Mouse (Mus musculus) ovary, postnatal 10 days (tissue): ENCODE measurements around the gene Srrd.

ENCODE experiments used
- DNase-seq: peaks from one replicate; pipeline ENCODE4 v3.0.0; 2022; ENCODE audit warnings: low spot score

Gene Srrd

GRCm38 (mm10) chr5:112342463-112343204, at the start of gene Srrd, which contains the start of gene Hps4:
TSS of gene Srrd (minus strand) at chr5:112343040.
TSS of gene Hps4 (plus strand) at chr5:112343083.
- DNase-seq, result peak; percentile 81

GRCm38 (mm10) chr5:112391676-112392323, 49.0 kb upstream of the Srrd start:
- no peak for DNase-seq

DNA sequence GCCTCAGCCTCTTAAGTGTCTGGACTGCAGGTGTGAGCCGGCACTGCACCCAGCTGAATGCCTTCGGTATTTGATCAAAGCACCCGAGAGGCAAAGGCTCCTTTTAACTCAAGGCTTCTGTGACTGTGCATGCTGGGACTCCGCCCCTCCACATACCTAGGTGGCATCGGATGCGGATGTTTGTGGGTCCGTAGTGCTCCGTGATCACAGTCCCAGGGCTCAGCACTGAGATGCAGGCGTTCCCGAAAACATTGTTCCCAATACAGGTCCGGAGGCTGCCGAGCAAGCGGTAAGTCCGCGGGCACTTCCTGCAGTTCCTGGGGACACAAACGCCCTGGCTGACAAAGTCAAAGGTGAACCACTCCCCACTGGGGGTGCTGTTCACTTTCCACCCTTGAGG, 48.2 kb upstream of the Srrd start:
- DNase-seq, result no peak

GRCm38 (mm10) chr5:112389352-112389751, 46.5 kb upstream of the Srrd start:
- no peak for DNase-seq

DNA sequence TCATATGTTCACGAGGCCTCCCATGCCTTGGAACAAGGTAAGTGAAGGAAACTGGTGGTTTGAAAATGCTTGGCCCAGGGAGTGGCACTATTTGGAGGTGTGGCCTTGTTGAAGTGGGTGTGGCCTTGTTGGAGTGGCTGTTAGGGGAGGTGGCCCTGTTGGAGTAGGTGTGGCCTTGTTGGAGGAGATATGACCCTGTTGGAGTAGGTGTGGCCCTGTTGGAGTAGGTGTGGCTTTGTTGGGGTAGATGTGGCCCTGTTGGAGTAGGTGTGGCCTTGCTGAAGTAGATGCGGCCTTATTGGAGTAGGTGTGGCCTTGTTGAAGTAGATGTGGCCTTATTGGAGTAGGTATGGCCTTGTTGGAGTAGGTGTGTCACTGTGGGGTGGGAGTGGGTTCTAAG, 43.1 kb upstream of the Srrd start:
- no peak for DNase-seq

DNA sequence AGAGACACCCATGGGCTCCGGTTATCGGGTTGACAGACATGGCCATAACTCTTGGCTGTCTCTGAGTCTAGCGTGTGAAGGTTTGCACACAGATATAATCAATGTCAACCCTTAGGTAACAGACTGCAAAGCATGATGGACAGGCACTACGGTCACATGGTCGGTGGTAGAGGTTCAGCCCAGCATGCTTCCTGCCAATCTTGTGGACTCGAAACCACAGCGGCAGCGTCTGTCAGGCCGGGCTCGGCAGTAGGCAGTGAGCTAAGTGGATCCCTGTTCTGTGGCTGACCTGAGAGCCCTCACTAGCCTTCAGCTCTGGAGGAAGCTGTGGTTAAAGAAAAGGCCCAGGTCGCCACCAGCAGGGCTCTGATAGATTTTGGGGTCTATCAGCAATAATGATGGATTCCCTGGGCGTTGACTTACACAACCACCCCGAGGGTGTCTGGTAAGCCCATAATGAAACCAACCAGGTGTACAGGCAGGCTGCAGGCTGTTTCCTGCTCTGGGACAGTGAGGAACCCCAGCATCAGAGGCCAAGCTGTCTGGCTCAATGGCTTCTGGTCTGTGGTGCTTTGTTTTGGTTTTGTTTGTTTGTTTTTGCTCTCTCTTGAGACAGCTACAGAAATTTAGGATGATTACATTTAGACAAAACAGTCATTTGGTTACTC, 42.1 kb upstream of the Srrd start:
- no peak for DNase-seq

DNA sequence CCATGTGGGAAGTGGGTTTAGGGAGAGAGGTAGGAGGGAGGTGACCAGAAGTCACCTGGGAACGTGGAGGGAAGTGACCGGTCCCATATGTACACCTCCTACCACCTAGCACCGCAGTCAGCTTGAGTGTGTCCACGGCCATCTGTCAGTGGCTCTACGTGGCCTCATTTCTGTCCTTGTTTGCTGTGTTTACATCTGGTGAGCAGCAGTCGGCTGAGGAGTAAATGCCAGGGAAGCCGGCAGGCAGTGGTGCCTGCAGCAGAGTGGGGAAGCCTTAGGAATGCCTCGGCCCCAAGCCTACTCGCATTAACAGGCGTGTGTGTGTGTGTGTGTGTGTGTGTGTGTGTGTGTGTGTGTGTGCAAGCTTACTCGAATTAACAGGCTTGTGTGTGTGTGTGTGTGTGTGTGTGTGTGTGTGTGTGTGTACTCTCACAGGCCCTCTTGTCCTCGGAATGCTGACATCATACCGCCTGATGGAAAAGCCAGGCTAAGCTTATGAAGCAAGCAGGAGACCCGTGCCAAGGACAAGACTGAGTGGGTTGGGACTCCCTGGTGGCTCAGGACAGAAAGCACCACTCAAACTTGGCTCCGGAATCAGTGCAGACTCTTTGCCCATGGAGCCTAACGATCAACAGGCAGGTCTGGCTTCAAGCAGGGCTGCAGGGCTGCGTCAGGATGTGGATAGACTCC, 39.9 kb upstream of the Srrd start:
- no peak for DNase-seq

- no peak for DNase-seq
Observed at GRCm38 (mm10) chr5:112382042-112382441, 39.2 kb upstream of the Srrd start.

DNA sequence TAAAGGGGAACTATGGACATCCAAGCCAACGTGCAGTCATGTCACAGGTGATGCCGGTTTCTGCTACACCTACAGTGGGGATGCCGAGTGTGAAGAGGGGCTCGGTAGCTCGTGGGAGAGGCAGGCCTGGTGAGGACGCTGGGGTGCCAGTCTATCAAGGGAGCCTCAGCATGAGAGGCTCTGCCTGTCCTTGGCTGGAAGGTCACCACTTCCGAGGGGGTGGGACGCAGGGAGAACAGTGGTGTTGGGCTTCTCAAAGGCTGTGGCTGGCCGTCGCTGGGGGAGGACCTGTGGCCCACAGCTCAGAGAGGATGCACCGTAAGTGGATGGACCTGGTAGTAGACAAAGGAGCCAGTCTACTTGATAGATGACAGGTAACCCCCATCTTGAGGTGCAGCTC, 38.3 kb upstream of the Srrd start:
- no peak for DNase-seq

GRCm38 (mm10) chr5:112378716-112379115, 35.9 kb upstream of the Srrd start:
- DNase-seq, result no peak

DNA sequence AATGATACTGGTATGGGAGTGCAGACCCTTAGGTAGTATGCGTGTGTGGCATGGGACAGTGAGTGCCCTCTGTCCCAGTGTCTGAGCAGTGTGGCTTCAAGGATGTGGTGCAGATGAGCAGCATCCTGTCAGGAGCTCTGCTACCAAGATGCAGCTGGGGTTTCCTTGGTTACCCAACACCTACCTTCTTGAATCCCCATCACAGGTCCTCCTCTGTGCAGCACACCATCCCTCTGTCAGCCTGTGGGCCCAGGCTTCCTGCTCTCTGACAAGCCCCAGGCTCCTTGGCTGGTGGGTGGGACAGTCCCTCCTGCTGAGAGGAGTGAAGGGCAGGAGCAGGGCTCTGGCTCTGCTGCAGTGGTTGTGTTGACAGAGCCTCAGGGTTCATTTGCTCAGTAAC, 34.5 kb upstream of the Srrd start:
- DNase-seq, result no peak

DNA sequence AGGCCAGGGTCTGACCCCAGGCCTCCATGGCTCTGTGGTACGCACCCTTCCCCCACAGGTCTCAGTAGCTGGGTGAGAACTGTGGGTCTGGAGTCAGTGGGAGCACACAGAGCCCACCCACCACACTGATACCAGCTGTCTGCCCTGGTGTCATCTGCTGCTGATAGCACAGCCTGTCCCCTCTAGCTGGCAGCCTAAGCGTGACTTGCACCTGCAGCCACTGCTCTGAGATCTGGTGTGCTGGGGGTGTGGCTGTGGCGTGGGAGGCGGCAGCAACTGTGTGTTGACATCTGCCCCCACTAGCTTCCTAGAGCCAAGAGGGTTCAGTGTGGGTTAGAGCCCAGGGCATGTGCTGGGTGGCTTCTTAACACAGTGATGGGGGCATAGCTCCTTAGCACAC, 33.3 kb upstream of the Srrd start:
- DNase-seq, result no peak

DNA sequence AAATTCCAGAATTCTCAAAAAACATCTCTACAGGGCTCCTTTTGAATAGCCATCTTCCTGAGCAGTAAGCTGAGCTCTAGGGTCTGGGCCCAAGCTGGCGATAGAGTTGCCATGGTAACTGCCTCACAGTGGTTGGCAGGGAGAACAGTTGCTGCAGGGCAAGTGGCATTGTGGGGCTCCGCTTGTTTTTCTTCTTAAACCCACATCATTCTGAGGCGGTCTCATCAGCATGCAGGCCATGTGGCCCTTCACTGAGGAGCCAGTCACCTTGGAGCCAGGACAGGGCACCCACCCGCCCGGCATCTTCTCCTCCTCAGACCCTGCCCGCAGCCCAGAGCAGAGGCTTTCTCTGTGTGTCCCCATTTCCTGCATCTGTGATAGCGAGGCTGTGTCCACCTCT, 29.1 kb upstream of the Srrd start:
- DNase-seq, result no peak

DNA sequence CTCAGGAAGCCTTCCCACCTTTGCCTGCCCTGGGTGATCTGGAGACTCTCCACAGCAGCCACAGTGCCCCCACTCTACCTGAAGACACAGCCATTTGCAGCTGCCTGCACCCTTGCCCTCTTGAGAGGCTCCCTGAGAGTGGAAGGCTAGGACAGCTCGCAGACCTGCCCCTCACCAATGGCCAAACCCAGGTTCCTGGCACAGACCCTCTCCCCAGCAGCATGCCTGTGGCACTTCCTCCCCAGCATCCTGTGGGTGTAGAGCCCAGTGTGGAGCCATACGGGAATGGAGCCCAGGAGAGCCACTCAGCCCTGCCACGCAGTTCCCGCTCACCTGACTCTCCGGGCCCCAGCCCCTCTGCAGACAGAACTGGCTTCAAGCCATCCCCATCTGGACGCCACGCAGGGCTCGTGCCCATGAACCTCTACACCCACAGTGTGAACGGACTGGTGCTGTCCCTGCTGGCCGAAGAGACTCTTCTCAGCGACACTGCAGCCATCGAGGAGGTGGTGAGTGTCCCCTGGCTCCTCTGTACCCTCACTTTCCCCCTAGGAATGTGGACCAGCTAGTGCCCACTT, 27.5 kb upstream of the Srrd start:
- DNase-seq, result no peak

DNA sequence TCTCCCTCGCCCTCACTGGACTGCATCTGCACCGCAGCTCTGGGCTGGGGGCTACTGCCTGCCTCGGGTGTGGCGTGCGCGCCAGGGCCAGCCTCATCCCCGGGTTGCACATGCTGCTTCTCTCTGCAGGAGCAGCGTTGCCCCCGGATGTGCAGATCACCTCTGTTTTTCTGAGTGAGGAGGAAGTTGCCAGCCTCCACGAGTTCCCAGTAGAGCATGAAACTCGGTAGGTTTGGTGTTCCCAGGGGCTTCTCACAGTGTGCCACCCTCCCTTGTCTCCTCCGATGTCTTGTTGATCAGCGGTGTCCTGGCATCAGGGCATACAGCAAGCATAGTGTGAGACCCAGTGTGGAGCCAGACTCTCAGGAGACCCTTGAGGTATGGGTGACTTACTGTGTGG, 26.5 kb upstream of the Srrd start:
- DNase-seq, result no peak

GRCm38 (mm10) chr5:112368666-112369065, 25.8 kb upstream of the Srrd start:
- DNase-seq, result no peak

GRCm38 (mm10) chr5:112367929-112368328, 25.1 kb upstream of the Srrd start:
- no peak for DNase-seq

- no peak for DNase-seq
Observed at GRCm38 (mm10) chr5:112367338-112367737, 24.5 kb upstream of the Srrd start.

GRCm38 (mm10) chr5:112366879-112367278, 24.0 kb upstream of the Srrd start:
- DNase-seq, result no peak

GRCm38 (mm10) chr5:112364184-112364797, 21.5 kb upstream of the Srrd start:
- DNase-seq, result no peak

DNA sequence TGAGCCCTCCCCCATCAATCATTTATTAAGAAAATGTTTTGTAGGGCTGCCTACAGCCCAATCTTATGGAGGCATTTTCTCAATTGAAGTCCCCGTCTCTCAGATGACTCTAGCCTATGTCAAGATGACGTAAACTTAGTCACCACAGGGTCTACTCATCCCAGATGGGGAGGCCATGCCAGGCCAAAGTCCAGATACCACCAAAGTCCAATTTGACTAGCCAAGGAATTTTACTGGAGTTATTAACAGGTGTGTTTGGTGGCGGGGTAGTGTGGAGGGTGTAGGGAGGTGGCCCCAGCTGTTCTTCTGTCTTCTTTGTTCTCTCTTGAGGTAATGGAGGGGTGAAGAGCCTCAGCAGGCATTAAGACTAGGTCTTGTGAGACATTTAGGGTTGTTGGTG, 17.2 kb upstream of the Srrd start:
- no peak for DNase-seq

GRCm38 (mm10) chr5:112359520-112359919, 16.7 kb upstream of the Srrd start:
- DNase-seq, result no peak
